Mouse (Mus musculus) intestine, embryonic 14.5 days (tissue): Measurements from ENCODE around the gene BC048671. TPM values are rescaled to one million over a fixed set of nuclear protein-coding genes. Genes with fewer than 3 reads are reported as not detected.

ENCODE experiments used
- ATAC-seq: fragments of 200-750 bp; cut with Nextera tagmentation; replicated peaks from 2 replicates; pipeline ENCODE4 v1.8.0; 2017; ENCODE audit warnings: low read depth, moderate number of reproducible peaks, moderate TSS enrichment, moderate library complexity; ENCODE audit not compliant: low FRiP score, low TSS enrichment
- DNase-seq: peaks from one replicate; pipeline ENCODE4 v3.0.0-alpha.2; 2018; ENCODE audit warnings: low spot score
- H3K27ac ChIP-seq: fragments of 300-500 bp; sonication (generic); 2 replicates; pipeline ENCODE4 v1.5.1; 2014; ENCODE audit warnings: low read depth, mild to moderate bottlenecking, control low read depth
- H3K27me3 ChIP-seq: fragments of 300-500 bp; sonication (generic); replicated peaks from 2 replicates; pipeline ENCODE4 v1.6.1; 2014; ENCODE audit warnings: low read length, control low read depth; ENCODE audit not compliant: control insufficient read depth, insufficient read depth
- H3K36me3 ChIP-seq: fragments of 300-500 bp; sonication (generic); 2 replicates; pipeline ENCODE4 v1.6.1; 2014; ENCODE audit warnings: low read length, control low read depth; ENCODE audit not compliant: control insufficient read depth, insufficient read depth
- H3K4me1 ChIP-seq: fragments of 300-500 bp; sonication (generic); replicated peaks from 2 replicates; pipeline ENCODE4 v1.6.1; 2014; ENCODE audit warnings: low read length, control low read depth, mixed read lengths; ENCODE audit not compliant: control insufficient read depth, insufficient read depth
- H3K4me2 ChIP-seq: fragments of 300-500 bp; sonication (generic); 2 replicates; pipeline ENCODE4 v1.6.1; 2014; ENCODE audit warnings: low read length
- H3K4me3 ChIP-seq: fragments of 300-500 bp; sonication (generic); 2 replicates; pipeline ENCODE4 v1.5.1; 2014; ENCODE audit warnings: low read depth, low read length, control low read depth, mixed read lengths
- H3K9ac ChIP-seq: fragments of 300-500 bp; sonication (generic); 2 replicates; pipeline ENCODE4 v1.6.1; 2014; ENCODE audit warnings: mild to moderate bottlenecking, low read length
- H3K9me3 ChIP-seq: fragments of 300-500 bp; sonication (generic); 2 replicates; pipeline ENCODE4 v1.6.1; 2016; ENCODE audit warnings: low read length, control low read depth; ENCODE audit not compliant: control insufficient read depth
- WGBS: fragments of 180-500 bp; shearing (Covaris S2); extraction: QIAGEN DNeasy Blood & Tissue Kit; methylation state at CpG from one replicate; pipeline ENCODE4 v1.1.7; 2014; 5-methylcytosine and 5-hydroxymethylcytosine counted together
- polyA plus RNA-seq: library from polyadenylated mRNA; unstranded; fragments of >200 nt; fragmentation: Nextera tagmentation; extraction: Ambion mirVana; gene quantifications from 2 replicates; pipeline ENCODE4 v1.2.1, GENCODE M21; 2014

Gene BC048671
- polyA plus RNA-seq = not detected in 2 replicates

DNA sequence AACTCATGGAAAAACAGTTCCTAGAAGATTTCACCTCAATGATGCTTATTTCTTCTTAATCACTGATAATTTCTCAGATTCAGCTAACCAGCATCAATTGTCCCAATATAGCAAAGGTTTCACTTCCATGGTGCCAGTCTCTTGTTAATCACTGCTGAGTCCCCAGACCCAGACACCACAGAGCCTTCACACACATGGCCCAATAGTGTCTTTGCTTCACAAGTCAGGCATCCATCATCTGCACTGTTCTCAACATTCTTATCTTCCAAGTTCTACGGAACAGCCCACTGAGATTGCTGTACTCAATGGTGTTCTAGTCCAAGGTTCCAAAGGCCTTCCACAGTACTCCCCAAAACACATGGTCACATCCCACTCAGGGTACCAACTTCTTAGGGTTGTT lies at the start of gene BC048671:
BC048671 (plus strand) TSS at position 301 of the 400 bp plus-strand sequence.
- ATAC-seq = no peak
- no peak within 1 kb of the TSS for H3K4me2 ChIP-seq

DNA sequence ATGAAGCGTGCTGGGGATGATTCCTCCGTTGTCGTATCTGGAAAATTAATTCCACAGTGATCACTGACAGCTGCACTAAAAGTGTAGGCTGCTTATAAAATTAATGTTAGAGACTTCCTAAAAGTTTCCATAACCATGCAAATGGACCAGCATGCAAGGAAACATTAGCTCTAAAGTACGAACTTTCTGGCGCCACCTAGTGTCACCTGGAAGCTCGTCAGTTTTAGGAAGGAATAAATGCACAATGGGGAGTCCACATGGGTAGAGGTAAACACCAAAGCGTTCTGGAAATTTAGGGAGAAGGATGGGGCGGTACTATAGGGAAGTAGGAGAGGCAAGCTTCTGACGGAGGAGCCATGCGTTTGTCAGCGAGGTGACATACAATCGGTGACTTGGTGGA lies 12.8 kb upstream of the BC048671 start:
- Histone ChIP-seq H3K9ac (no peak overlapping the region), H3K36me3 (no peaks in the 10 kb centered on the region), H3K9me3 (no peaks in the 10 kb centered on the region), H3K27ac (no peak overlapping the region), H3K4me3 (no peak overlapping the region), H3K4me1 (no peaks in the 10 kb centered on the region), H3K4me2 (no peak overlapping the region), H3K27me3 (no peaks in the 10 kb centered on the region)
- DNase-seq (no peak), ATAC-seq (no peak)
- WGBS = 52% methylated on average over 12 of the region's 12 CpGs

More for the DNA sequence above, at the start of gene BC048671:
- H3K9me3 ChIP-seq = no peaks in the 10 kb centered on the region
- no peaks in the 10 kb centered on the region for H3K36me3 ChIP-seq
- no peaks in the 10 kb centered on the region for H3K27me3 ChIP-seq
- no peak for DNase-seq
- WGBS = 91% methylated on average over 1 of the region's 1 CpGs
- no peak within 1 kb of the TSS for H3K27ac ChIP-seq
- no peak within 1 kb of the TSS for H3K4me3 ChIP-seq
- no peak within 1 kb of the TSS for H3K9ac ChIP-seq
- no peaks in the 10 kb centered on the region for H3K4me1 ChIP-seq

- Histone ChIP-seq H3K4me3 (no peak overlapping the region), H3K9ac (no peak overlapping the region), H3K36me3 (no peaks in the 10 kb centered on the region), H3K4me1 (no peaks in the 10 kb centered on the region), H3K27ac (no peak overlapping the region), H3K27me3 (no peaks in the 10 kb centered on the region), H3K9me3 (peaks cover 6% of the 10 kb centered on the region; the same call in 1 of the 2 replicates), H3K4me2 (no peak overlapping the region)
- 83% methylated on average over 6 of the region's 6 CpGs for WGBS
- no peak for ATAC-seq
- no peak for DNase-seq
Observed at GRCm38 (mm10) chr6:90306315-90306975, 5.4 kb downstream of the BC048671 start.

GRCm38 (mm10) chr6:90308839-90309778 lies 8.1 kb downstream of the BC048671 start:
- H3K4me1 ChIP-seq = no peaks in the 10 kb centered on the region
- 83% methylated on average over 87 of the region's 87 CpGs for WGBS
- H3K4me3 ChIP-seq = no peak overlapping the region
- peaks cover 6% of the 10 kb centered on the region; the same call in 1 of the 2 replicates for H3K9me3 ChIP-seq
- H3K27ac ChIP-seq = no peak overlapping the region
- H3K9ac ChIP-seq = no peak overlapping the region
- H3K4me2 ChIP-seq = no peak overlapping the region
- H3K36me3 ChIP-seq = no peaks in the 10 kb centered on the region
- ATAC-seq = no peak
- H3K27me3 ChIP-seq = no peaks in the 10 kb centered on the region
- no peak for DNase-seq

- WGBS = 85% methylated on average over 5 of the region's 5 CpGs
- Histone ChIP-seq H3K36me3 (no peaks in the 10 kb centered on the region), H3K9me3 (no peaks in the 10 kb centered on the region), H3K9ac (no peak overlapping the region), H3K4me3 (no peak overlapping the region), H3K27me3 (no peaks in the 10 kb centered on the region), H3K27ac (no peak overlapping the region), H3K4me2 (no peak overlapping the region), H3K4me1 (no peaks in the 10 kb centered on the region)
- ATAC-seq (no peak), DNase-seq (no peak)
Observed at GRCm38 (mm10) chr6:90315961-90316360, 14.9 kb downstream of the BC048671 start.

- H3K4me1 ChIP-seq = no peaks in the 10 kb centered on the region
- H3K4me2 ChIP-seq = no peak overlapping the region
- H3K4me3 ChIP-seq = no peak overlapping the region
- DNase-seq = no peak
- ATAC-seq = no peak
- 83% methylated on average over 2 of the region's 2 CpGs for WGBS
- no peak overlapping the region for H3K27ac ChIP-seq
- no peak overlapping the region for H3K9ac ChIP-seq
- no peaks in the 10 kb centered on the region for H3K36me3 ChIP-seq
- H3K27me3 ChIP-seq = no peaks in the 10 kb centered on the region
- no peaks in the 10 kb centered on the region for H3K9me3 ChIP-seq
Observed at GRCm38 (mm10) chr6:90317510-90318258, 16.7 kb downstream of the BC048671 start.

DNA sequence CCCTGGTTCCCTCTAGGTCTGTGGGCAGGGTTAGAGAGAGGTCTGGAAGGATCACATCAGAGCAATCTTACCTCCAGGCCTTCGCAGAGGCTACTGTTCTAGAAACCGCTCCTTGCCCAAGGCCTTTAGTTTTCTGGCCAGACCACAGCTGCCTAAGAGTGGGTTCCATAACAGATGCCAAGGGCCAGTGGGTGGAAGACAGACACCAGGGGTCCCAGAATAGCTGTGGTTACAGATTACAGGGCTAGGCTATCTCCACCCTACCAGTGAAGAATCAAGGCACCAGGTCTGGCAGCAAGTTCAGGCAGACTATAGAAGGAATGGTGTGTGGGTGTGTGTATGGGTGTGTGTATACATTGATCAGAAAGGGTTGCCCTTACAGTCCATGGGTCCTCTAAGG lies 18.0 kb downstream of the BC048671 start:
- H3K9me3 ChIP-seq = no peaks in the 10 kb centered on the region
- DNase-seq = no peak
- H3K4me2 ChIP-seq = no peak overlapping the region
- H3K27me3 ChIP-seq = no peaks in the 10 kb centered on the region
- H3K4me3 ChIP-seq = no peak overlapping the region
- no peak overlapping the region for H3K9ac ChIP-seq
- ATAC-seq = no peak
- no peaks in the 10 kb centered on the region for H3K4me1 ChIP-seq
- WGBS = 95% methylated on average over 2 of the region's 2 CpGs
- no peaks in the 10 kb centered on the region for H3K36me3 ChIP-seq
- no peak overlapping the region for H3K27ac ChIP-seq

- WGBS = 65% methylated on average over 7 of the region's 7 CpGs
- H3K9me3 ChIP-seq = no peaks in the 10 kb centered on the region
- H3K4me2 ChIP-seq = no peak overlapping the region
- H3K4me1 ChIP-seq = no peaks in the 10 kb centered on the region
- H3K27ac ChIP-seq = no peak overlapping the region
- H3K4me3 ChIP-seq = no peak overlapping the region
- H3K27me3 ChIP-seq = no peaks in the 10 kb centered on the region
- DNase-seq (no peak), ATAC-seq (no peak)
- H3K9ac ChIP-seq = no peak overlapping the region
- H3K36me3 ChIP-seq = no peaks in the 10 kb centered on the region
Observed at GRCm38 (mm10) chr6:90319475-90320191, 18.6 kb downstream of the BC048671 start.
